Mouse (Mus musculus): ENCODE measurements around the gene Clrn3.
"Not testable (repeated sequence)": the region's sequence is repeated elsewhere in the genome, so short reads cannot be mapped to it uniquely, and the experiment has no call there.

Clrn3 gene

DNA sequence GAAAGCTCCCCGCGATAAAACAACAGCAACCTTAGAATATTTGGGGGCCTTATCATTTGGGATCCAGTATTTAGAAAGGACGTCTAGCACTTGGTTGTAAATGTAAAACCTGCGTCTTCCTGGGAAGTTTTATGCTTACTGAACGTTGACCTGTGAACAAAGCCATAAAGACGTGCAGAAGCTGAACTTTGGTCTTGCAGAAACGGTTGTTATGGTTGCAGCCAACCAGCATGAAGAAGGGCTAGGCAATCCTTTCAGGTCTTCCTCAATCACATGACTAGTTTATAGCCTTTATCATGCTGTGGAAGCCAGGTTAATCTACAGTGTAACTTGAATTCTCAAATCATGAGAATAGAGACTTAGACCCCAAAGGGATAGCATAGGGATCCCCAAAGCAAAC is at the start of gene Clrn3:
Gene Clrn3 (minus strand): TSS at position 140 of the 400 bp plus-strand sequence.
- DNase-seq (ENCODE audit: low spot score in 2 of 2): no peak

DNA sequence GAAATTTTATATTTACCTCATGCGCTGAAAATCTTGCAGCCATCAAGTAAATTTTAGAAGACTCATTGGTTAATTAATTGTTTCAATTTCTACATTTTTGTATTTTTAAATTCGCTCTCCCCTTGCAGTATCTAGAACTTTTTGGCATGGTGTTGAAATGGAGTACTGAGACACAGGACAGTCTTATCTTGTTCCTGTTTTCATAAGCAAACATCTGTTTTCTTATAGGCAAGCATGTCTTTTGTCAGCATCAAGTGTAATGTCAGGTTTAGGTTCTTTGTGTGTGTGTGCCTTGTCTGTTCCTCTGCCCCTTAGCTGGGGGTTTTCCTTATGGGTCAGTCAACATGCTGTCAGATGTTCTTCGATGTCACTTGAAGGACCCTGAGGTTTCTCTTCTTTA is 47.9 kb upstream of the Clrn3 start:
- DNase-seq (ENCODE audit: low spot score in 2 of 2): no peak

DNA sequence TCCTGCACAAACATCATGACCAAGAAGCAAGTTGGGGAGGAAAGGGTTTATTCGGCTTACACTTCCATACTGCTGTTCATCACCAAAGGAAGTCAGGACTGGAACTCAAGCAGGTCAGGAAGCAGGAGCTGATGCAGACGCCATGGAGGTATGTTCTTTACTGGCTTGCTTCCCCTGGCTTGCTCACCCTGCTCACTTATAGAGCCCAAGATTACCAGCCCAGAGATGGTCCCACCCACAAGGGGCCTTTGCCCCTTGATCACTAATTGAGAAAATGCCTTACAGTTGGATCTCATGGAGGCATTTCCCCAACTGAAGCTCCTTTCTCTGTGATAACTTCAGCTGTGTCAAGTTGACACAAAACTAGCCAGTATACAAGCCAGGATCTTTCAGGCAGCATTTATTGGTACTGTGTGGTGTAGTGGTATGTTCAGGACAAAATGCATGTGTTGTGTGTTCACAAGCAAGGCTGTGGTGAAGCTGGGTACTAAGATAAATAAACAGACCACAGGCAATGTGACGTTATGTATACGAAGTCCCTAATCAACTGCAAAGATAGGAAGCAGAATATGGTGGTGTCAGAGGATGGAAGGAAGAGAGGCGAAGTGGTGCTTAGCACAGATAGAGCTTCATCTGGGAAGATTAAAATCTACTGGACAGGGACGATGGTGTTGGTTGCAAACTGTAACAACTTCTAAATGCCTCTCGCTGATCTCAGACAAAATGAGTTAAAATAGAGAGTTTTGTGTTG is 47.0 kb upstream of the Clrn3 start:
- not testable (repeated sequence) for DNase-seq (ENCODE audit: low spot score in 2 of 2)

DNA sequence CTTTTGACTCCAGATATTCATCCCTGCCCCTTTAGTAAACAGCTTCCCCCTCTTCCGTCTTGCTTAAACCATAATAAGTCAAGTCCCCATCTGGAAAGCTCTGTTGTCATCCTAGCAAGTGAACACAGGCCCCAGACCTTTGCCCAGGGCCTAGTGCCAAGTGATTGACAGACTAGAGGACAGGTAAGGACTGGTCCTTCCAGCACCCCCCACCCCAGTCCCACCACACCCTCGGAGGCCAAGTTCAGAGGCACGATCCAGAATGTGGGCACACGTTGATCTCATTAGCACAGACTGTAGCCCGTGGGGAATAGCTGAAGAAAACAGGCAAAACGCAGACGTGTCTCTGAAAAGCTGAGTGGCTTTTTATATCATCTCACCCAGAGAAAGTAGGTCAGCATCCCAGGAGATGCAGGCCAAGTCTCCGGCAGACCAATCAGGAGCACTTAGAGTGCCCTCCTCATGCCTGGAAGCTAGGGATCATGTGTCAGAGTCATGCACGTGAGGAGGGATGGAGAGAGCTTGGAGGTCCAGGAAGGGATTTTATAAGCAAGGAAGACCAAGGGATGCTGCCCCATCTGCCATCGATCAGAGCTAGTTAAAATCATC is 43.6 kb upstream of the Clrn3 start:
- peak in 1 of 2 experiments; percentile 33 for DNase-seq (ENCODE audit: low spot score in 2 of 2)

DNA sequence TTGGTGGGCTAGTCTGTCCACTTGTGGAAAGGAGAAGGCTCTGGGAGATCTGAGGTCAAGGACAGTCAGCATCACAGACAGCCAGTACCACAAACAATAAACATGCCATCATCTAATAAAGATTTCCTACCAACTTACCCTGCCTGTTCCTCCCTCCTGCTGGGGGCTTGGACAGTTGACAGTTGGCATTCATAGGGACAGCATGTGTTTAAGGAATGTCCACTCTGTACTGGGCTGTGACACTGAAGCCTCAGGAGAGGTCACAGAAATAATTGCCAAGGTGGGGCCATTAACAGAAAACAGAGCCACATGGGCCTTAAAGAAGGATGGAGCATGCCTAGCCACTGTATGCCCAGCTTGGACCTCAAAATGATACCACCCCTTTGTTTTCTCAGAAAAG is 42.9 kb upstream of the Clrn3 start:
- no peak for DNase-seq (ENCODE audit: low spot score in 2 of 2)

DNA sequence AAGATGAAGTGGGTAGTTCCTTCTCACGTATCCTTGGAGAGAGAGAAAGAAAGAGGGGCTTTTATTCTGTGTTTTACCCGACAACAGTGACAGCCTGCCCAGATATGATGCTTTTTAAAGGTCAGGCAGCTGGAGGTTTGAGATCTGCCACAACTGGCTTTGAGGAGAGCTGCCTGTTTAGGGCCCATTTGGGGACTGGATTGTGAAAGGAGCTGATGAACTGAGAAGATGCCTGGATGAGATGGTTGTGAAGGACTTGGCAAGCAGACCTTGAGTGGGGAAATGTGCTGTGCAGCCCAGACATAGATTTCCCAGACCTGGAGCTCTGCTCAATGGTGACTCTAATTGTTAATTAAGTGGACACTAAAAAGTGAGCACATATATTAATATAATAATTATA is 40.1 kb upstream of the Clrn3 start:
- DNase-seq (ENCODE audit: low spot score in 2 of 2): no peak

DNA sequence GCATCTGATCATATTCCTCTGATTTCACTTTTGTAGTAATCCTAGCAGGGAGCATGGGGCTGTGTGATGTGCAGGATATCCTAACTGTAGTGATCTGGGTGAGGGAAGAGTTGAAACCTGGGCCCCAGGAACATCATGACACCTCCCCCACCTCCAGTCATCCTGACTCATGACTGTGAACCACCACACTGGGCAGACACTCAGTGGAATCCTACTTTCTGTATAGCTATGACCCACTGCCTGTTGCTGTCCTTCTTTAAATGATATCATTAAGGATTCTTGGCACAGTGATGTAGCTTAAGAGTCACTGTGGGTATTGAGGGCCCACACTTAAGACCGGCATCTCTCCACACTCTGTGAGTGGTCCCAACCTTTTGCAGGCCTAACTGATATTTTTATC is 39.1 kb upstream of the Clrn3 start:
- DNase-seq (ENCODE audit: low spot score in 2 of 2): no peak

DNA sequence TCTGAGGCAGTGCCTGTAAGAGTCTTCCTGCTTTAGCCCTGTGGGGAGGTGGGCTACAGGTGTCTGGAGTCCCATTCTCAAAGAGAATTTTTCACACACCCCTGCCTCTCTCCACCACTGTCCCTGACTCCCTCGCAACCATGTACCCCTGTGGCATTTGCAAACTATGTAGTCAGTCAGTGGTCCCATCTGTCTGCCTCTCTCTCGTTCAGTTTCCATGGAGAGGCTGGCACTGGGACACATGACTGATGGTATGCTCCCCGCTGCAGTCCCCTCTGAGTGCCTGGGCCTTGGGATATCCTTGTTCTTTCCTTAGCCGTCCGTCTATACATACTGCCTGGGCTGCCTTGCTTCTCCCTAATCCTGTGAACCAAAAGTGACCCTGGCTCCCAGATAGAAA is 37.6 kb upstream of the Clrn3 start:
- no peak for DNase-seq (ENCODE audit: low spot score in 2 of 2)

DNA sequence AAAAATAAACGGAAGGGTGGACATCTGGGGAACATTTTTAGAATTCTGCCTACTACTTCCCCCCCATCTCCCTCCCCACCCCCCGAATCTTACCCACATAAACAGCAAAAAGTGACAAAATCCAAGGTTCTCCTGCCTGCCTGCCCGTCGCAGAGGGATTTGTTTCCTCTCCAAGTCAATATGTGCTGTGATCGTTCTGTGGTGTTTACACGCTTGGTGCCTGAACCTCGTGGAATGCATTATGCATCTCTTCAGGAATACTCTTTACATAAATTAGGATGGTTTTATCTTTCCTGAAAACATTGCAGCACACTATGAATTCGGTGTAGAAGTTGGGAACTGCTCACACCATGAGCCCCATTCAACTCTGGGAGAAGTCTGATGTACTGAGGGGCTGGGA is 35.6 kb upstream of the Clrn3 start:
- no peak for DNase-seq (ENCODE audit: low spot score in 2 of 2)

DNA sequence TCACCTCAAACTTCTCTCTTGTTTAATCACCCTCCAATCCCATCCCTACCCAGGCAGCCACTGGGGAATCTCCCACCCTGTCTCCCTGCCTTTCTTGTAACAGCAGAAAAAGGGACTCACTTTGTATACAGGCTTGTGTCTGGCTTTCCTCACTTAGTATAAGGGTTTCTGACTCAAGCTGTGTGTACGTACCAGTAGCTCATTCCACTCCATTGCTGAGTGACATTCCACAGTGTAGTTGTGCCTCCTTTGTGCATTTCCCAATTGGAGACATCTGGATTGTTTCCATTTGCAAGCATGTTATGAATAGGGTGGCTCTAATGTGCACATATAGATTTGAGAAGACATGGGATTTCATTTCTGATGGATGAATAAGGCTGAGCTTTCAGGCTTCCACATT is 31.8 kb upstream of the Clrn3 start:
- no peak for DNase-seq (ENCODE audit: low spot score in 2 of 2)

DNA sequence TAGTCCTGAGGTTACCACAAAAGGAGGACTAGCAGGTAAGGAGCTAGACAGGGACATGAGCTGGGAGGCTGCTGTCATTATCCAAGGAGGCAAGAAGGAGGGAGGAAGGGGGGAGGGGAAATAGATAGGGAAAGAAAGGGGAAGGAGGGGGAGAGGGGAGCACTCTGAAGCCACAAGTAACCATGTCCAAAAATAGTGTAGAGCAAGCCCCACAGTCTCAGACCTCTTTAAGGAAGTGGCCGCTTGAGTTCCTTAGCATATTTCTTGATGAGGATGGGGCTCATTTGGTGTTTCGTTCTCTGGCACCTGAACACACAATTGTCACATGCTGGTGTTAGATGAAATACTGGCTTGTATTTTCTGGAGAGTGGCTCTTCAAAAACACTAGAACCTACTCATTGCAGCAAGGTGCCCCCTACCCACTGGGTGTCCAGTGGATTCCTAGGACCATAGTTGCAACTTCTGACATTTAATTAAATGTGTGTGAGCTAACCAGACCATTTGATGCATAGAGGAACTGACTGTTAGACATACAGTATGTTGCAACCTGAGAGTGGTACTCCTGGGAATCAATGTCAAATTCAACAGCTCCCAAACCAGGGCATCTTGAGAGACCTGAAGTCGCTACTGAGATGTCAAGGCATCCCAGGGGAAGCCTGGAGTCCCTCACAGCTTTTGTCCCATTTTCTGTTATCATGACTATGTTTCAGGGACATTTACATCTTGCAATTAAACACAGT is 28.4 kb upstream of the Clrn3 start:
- DNase-seq (ENCODE audit: low spot score in 2 of 2): no peak

DNA sequence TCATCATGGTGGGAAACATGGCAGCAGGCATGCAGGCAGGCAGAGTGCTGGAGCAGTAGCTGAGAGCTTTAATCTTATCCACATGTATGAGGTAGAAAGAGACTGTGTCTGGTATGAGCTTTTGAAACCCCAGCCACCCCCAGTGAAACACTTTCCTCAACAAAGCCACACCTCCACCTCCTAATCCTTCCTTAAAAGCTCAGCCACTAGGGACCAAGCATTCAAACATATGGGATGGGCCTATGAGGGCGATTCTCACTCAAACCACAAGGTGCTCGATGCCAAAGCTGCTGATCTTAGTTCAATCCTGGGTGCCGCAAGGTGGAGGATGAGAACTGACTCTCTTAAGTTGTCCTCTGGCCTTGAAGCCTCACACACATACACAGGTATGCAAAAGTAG is 25.1 kb upstream of the Clrn3 start:
- no peak for DNase-seq (ENCODE audit: low spot score in 2 of 2)

DNA sequence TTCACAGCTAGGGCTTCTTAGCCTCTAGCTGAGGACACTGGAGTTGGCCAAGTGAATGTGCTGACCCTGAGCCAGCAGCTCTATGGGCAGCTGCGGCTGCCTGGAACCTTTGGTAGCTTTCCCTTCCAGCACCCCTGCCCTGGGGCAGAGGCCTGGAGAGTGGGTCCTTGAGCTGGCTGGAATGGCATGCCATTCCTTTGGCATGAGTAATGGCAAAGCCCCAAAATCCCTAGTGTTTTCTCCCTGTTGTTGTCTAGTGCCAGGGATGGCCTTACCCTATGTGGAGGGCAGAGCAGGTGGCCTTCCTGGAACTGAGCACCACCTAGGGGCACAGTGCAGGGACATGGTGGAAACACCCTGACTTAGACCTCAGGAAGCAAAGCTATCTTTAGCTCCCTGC is 23.1 kb upstream of the Clrn3 start:
- DNase-seq (ENCODE audit: low spot score in 2 of 2): no peak

DNA sequence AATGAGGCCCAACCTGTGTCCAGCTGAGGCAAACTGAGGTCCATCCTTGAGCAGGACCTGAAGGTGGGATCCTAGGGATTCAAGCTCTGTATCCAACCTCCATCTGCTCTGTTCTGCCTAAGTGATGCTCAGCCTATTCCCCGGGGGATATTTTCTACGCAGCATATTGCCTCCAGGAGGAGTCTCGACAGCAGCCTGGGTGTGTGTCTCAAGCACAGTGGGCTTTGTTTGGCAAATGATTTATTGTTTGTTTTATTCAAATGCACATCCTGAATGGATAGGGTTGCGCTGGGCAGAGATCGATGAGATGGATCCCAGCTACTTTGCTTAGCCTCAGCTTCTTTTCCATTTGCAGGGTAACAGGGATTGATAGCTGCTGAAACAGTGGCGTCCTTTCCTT is 20.0 kb upstream of the Clrn3 start:
- DNase-seq (ENCODE audit: low spot score in 2 of 2): no peak

DNA sequence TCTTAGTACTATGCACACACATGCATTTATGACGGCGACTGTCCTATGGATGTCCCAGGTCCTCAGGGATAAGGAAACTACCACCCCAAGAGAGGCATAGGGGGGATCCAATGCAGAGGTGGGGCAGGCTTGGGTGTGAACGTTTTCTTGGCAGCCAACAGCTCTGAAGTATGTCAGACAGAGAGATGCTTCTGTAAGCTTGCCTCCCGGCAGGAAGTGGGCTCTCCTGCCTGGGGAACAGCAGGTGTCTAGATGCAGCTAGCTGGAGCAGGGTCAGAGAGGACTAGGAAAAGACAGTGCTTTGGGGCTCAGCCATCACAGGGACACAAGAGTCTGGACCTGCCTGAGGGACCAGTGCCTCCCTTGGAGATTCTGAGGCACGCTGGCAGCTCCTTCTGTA is 18.1 kb upstream of the Clrn3 start:
- DNase-seq (ENCODE audit: low spot score in 2 of 2): no peak

DNA sequence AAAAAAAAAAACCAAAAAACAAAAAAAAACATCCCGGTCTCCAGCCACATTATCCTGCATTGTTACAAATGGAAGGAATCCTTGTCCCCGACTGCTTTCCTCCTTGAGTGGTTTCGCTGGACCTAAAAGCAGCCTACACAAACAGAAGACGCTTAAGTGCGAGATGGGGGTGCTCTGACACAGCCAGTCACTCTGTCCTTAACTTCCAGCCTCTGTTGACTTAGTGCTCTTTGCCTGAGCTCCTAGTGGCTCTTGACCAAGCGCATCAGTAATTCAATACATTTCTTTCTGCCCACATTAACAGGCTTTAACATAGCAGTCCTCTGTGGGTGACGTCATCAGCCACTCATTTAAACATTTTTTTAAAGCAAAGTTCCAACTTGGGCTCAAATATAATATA is 17.5 kb upstream of the Clrn3 start:
- DNase-seq (ENCODE audit: low spot score in 2 of 2): no peak

DNA sequence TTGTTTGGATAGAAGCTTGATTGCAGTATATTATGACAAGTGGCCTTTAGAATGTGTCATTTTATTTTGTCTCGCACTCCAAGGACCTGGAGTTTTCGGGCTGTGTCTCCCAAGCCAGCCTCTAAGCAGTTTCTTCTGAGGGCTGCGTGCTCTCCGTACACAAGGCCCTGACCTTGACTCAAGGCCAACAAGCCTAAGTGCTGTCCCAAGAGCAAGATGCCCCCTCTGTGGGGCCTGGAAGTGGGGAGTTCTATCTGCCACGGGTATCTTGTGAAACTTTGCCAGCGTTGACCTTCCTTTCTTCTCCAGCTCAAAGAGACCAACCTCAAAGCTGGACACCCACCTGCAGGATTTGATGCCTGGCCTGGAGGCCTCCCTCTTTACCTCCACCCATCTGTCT is 15.9 kb upstream of the Clrn3 start:
- DNase-seq (ENCODE audit: low spot score in 2 of 2): no peak

DNA sequence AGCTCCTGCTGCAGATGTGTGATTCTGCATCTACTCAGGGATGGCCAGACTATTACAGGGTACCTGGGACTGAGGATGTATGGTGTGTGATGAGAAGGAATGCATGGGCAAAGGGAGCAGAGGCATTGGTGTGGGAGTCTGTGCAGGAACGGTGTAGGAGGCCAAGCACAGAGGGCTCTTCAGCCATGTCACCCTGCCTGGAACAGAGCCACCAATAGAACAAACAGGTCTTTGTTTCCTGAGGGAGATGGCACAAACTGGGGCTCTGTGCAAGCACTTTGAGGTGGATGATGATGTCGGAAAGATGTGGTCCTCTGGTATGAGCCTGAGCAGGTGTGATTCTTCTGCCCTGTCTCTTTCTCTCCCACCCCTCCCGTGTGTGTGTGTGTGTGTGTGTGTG is 14.6 kb upstream of the Clrn3 start:
- no peak for DNase-seq (ENCODE audit: low spot score in 2 of 2)

DNA sequence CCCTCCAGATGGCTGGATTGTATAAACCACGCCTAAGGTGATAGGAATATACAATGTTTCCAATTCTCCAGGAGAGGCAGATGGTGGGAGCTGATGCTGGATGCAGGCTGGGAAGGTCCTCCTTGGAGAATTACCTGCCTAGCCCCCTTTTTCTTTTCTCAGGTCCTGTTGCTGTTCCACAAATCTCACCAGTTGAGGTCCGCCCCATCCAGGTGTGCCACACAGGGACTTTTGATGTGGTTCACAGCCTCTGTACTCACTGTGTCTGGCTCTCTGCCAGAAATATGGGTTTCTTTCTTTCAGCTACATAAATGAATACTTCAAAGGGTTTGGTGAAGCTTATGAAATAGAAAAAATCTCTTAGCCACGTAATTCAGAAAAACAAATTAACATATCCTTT is 13.8 kb upstream of the Clrn3 start:
- DNase-seq (ENCODE audit: low spot score in 2 of 2): no peak

DNA sequence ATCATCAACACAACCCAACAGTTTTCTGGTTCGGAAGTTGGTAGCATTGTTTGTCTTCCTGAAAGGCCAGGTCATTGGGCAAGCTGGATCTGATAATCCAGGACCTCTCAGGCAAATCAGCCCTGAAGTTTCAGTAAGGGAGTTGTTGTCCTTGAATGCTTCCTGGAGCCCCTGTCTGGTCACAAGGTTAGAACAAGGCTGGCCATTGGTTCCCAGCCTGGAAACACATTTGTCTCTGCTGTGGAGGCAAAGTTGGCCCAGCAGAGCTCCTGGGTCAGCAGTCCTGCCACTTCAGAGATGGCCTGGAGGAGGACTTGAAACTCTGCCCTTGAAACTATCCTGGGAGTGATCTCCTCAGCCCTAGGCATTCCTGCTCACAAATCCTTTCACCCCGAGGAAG is 11.0 kb upstream of the Clrn3 start:
- DNase-seq (ENCODE audit: low spot score in 2 of 2): no peak

DNA sequence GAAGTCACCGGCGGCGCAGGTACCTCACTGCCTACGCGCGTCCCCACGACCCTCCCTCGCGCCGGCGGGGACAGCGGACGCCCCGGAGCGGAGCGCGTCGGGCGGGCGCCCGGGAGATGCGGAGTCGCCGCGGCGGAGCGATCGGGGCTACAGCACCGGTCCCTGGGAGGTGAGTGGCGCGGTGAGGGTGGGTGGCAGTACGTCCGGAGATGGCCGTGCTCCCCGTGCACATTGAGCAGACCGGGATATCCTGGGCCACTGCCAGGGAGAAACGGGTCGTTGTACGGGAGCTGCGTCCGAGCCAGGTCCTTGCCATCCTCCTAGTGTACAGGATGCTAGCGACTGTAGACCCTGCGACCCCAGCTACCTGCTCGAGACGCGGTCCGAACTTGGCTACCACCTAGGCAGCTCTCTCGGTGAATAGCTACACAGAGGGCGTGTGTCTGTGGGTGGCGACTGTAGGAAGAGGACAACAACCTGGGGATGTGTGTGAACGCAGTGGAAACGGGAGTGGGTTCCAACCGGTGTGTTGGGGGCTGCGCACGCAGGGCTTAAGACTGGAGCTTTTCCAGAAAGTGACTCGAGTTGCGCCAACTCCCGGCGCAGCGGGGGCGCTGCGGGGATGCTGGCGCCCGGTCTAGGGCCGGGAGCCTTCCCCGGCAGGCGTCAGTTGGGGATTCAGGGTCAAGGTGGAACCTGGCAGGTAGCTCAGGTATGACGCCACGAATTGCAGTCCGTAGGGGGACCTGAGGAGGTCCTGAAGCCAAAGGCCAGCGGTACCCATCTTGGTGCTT is 9.7 kb upstream of the Clrn3 start:
- peak in 1 of 2 experiments; percentile 29 for DNase-seq (ENCODE audit: low spot score in 2 of 2)

DNA sequence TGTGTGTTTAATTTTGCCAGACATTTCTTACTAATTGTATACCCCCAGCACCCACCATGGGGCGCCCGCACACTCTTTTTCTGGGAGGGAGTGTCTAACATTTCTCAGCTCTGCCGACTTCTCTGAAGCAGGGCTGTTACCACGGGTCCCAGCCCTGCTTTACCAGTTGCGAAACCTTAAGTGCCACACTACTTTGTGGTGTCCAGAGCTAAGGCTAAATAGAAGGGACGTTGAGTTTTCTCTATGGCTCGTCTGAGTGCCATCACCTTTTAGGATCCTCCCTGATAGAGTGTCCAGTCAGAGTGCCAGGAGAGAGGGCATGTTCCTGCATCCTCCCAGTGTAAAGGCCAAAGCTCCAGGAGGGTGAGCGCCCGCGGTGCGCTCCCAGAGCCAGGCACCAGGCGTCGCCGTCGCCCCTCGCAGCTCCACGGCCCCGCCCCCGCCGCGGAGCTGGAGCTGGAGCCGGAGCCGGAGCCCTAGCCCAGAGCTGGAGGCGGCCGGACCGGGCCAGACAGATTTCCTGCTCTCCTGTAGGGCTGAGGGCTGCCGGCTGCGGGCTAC is 9.0 kb upstream of the Clrn3 start, which contains the start of gene Ptpre:
Gene Ptpre (plus strand): TSS at position 141 of the 561 bp plus-strand sequence.
- peak; percentile 80 to 87 for DNase-seq (ENCODE audit: low spot score in 2 of 2)

Measured in urinary bladder, postnatal 4 days (tissue).